Mouse (Mus musculus) neutrophil, adult 5-6 weeks (primary cell): ENCODE data around the gene Gm20518. TPM values are rescaled to one million over a fixed set of nuclear protein-coding genes. Genes with fewer than 3 reads are reported as not detected.

Source experiments
- ATAC-seq: fragments of 151-379, 151-347 bp; 2 replicates; pipeline ENCODE4 v1.8.0; 2017; ENCODE audit warnings: mild to moderate bottlenecking, moderate TSS enrichment; ENCODE audit not compliant: insufficient number of reproducible peaks, poor library complexity, low FRiP score, severe bottlenecking; ENCODE audit errors: extremely low read depth
- total RNA-seq: library from RNA; stranded (forward); fragments of 200-1000 nt; gene quantifications from 2 replicates; pipeline ENCODE4 v1.2.3, GENCODE M21; 2017

Gm20518 gene
- 2.8 and 3.9 TPM in 2 replicates for total RNA-seq

DNA sequence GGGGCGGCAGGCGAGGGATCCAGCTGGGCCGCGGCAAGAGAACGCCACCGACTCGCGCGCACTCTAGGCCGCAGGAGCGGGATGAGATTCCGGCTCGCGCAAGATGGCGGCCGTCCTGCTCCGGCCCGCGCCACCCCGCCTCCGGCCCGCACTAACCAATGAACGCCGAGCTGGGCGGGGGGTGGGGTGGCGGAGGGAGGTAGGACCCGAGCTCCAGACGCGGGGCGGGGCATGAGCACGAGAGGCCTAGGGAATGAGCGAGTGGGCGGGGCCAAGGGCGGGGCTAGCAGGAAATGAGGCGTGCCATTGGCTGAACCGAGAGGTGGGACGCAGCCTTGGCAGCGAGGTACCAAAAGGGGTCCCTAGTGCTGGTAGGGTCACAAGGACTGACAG, at the start of gene Gm20518:
TSS of gene Gm20518 (minus strand) at position 105 of the 393 bp plus-strand sequence.
- ATAC-seq: peak; percentile 92

DNA sequence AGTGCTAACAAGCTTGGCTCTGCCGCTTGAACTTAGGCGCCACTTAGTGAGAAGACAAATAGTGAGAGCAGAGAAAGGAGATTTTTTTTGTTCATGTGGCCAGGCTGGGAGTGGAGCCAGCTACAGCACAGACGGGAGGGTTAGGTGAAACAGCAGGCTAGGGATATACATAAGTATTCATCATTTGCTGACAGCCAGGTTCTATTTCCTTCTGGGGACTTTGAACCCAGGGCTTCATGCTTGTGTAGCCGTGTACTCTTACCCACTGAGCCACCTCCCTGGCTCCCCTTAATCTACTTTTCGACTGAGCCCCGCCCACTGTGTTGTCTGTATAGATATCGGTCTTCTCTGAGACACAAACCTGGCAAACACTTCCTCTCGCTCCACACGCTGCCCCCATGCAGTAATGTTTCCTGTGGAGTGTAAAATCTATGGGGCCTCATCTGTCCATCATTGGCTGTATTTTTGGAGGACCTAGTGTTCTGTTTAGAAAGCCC, 47.8 kb upstream of the Gm20518 start:
- ATAC-seq: no peak

DNA sequence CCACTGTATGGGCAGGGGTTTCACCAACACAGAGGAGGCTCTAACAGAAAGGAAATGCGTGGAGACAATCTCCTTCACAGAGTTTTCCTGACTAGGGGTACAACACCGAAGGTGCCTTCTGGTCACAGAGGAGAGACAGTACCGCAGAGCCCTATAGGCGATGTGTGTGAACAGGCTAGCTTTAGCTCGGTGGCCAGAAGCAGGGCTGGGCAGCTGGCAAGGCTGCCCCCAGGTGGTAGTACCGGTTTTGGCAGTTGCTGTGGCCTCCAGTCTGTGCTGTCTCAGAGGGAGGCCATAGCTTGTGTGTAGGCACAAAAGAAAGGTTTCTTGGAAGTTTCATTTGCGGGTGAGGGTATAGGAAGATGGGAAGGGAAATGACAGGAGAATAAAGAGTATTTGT, 47.4 kb upstream of the Gm20518 start:
- peak; percentile 88 for ATAC-seq

DNA sequence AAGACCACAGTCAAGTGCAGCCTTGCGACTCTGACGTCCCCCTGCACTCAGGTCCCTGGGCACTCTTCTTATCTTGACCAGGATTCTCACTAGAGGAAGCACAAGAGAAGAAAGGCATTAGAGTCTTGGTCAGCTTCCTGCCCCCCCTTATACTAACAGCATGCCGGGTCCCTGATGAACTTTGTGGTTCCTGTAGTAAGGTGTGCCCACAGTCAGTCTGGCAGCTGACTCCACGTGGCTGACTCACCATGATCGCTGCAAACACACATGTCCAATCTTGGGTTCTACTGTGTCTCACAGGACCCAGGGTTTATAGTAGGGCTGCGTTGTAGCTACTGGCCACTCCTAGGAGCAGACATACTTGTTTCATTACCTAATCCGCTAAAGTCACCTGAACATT, 46.7 kb upstream of the Gm20518 start:
- ATAC-seq: no peak

DNA sequence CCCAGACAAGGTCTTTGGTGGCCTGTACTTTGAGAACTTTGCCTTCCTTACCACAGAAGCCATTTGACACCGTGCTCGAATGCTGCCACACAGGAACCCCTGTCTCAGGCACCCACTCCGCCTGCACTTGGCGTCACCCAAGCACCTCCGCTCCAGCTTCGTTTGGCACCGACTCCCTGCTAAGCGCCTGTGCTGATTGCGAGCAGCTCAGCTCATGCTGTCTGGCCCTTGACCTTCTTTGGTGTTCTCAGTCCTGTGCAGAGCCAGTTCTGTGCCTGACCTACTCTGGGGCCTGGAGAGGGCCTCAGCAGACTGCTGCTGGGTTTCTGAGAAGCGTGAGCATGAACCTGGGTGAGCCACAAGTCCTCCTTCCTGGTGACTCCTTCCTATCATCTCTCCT, 45.3 kb upstream of the Gm20518 start:
- no peak for ATAC-seq

DNA sequence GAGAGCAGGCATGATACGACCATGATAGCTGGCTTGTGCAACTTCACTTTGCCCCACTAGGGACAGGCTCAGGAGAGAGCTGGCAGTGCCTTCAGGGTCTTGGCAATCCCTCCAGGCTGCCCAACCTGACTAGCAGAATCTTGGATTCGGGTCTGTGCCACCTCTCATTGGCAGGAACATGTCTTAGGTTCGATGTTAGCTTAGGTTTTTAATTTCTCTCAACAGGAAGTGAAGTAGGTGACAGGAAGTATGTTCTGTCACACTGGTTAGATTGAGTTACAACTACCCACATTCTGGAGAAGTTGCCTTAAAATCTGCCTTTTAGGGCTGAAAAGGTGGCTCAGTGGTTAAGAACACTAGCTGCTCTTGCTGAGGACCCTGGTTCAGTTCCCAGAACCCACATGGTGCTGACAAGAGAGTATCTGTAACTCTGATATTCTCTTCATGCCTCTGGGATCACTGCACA, 43.0 kb upstream of the Gm20518 start:
- ATAC-seq: no peak

DNA sequence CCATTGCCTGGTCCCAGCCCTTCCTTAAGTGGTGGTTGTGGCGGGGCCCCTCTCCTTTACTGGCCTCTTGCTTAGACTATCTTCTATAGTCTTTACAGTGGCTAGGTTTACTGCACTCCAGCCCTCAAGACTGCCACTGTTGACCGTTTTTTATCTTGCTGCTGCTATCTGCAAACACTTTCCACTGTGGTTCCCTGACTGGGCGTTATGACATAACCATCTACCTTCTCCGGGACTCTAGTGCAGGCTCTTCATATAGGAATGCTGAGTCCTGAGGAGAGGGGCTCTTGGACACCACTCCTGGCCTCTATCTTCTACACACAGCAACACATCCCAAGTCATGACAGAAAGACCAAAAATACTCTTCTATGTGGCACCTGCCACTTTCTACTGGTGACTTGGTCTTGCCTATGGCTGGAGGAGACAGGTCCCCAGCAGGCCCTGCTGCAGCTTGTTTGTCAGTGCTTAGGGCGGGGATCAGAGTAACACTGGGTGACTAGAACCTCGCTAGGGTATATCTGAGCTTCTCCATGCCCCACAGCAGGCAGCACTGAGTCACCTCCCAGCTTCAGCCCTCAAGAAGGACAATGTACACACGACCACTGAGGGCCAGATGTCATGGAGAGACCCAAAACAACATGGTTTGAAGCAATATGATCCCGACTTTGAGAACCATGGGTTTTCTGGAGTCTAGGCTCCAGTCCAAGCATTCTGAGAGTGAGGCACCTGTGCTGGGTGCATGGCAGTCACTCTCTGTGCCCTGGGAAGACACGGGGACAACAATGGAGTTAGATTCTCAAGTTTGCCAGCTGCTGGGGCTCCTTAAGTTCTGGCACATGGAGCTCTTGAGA, 42.3 kb upstream of the Gm20518 start:
- no peak for ATAC-seq

DNA sequence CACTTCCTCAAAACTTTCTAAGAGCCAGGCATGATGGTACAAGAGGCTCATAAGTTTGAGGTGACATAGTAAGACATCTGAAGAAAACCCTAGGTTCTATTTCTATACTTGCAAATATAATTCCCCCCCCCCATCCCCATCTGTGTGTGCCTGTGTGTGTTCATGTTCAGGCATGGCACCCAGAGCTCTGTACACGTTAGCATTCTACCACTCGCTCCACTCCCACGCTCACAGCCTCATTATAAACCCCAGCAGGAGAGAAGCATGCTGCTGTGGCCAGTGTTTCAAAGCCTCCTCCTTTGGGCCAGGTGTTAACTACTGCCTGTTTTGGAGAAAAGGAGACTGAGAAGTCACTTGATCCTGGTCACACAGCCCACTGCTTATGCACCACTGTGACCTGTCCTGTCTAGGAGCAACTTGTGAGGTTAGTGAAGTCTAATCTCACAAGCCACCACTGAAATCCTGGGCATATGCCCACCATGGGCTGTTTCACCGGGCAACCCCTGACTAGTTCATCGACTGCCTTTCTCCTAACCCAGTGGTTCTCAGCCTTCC, 40.5 kb upstream of the Gm20518 start:
- no peak for ATAC-seq

DNA sequence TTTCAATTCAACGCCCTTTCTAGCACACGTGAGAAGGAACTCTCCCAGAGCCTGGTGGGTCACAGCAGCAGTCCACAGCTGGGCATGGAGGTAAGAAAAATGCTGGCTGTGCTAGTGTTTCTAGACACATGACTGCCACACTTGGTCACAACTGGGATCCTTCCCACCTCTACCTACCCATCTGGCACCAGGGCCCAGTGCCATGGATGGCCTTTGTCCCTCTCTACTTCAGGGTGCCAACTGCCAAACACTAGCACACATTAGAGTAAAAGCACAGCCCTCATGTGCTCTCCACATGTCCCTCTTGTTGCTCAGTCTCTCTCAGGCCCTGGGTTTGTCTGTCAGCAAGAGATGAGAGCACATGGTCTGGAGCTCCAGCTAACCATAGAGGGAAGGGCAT, 38.2 kb upstream of the Gm20518 start:
- no peak for ATAC-seq

DNA sequence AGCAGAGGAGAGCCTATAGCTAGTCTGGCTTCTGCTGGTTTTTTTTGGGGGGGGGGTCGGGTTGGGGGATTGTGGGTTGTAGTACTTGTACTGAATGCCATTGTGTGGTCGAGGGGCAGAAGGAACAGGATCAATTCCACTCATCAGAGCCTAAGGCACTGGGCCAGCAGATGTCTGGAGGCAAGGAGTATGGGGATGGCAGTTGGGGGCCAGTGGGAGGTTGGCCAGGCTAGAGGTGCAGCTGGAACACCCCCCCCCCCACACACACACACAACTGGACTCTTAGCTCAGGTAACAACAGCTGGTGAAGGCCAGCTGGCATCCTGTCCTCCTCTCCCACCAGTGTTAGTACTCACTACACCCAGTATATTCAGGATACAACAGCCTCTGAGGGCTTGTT, 37.7 kb upstream of the Gm20518 start:
- no peak for ATAC-seq

DNA sequence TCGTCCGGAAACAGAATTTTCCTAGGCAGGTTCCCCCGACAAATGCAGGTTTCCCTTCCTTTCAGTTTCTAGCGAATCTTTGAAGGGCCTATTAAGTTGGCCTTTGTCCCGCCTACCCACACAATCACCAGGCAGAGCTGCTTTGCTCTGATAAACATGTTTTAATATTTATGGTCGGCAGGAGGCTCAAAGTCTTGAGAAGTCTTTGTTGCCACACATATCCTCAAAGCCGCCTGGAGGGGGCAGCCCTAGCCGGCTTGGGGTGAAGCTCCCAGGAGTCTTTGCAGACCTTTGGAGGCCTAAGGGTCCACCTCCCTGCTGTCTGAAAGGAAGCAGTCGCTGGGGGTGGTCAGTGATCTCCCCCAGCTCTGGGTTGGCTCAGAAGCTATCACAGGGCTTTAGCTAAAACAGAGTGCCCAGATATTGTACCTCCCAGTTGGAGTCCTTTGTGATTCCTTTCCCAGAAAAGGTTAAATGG, 37.2 kb upstream of the Gm20518 start:
- peak; percentile 83 for ATAC-seq

DNA sequence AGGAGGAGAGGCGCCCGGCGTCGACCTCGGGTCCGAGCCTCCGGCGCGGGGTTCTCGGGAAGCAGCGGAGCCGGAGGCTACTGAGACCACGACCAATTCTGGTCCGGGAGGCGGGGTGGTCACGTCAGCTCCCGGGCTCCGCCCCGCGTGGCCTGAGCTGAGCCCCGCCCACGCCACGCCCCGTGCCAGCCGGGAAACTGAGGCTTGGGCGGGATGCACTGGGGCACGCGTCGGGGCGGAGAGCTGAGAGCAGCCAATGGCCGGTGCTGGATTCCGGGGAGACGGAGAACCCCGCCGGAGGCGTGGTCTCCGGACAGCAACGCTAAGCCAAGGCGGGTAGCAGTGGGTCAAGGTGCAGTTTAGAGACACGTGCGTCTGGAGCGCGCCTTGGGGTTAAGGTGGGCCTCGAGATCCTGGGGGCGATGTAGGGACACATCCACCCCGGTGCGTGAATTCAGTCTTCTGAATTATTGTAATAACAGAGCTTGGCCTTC, 36.7 kb upstream of the Gm20518 start, which contains the start of gene Slc25a1:
TSS of gene Slc25a1 (minus strand) at position 133 of the 494 bp plus-strand sequence.
- no peak for ATAC-seq

DNA sequence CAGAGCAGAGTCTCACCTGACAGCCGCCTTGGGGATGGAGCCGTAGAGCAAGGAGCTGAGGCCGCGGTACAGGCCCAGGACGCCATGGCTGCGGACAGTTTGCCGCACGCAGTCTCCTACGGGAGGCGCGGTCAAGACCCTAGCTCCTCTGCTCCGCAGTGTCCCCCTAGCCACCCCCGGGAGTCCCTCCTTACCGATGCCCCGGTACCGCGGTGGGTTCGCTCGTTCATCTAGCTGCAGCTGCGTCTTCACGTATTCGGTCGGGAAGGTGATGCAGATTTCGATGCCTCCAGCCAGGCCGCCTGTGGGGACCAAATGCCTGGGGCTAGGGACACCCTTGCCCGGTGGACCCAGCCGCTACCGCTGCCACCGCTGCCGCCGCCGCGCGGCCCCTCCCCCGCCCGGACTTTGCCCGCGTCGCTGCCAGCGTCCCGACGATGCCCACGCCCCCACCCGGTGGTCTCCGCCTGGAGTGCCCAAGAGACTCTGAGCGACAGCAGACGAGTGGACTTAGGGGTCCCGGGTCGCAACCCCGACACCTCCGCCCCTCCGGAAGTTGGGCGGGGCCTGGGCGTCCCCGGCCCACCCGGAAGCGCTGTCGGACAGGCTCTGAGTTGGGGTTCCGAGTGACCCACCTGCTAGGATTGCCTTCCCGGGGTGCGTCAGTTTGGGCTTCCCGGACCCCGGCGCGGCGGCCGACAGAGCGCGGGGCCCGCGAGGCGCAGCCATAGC, 36.0 kb upstream of the Gm20518 start:
- ATAC-seq: no peak

DNA sequence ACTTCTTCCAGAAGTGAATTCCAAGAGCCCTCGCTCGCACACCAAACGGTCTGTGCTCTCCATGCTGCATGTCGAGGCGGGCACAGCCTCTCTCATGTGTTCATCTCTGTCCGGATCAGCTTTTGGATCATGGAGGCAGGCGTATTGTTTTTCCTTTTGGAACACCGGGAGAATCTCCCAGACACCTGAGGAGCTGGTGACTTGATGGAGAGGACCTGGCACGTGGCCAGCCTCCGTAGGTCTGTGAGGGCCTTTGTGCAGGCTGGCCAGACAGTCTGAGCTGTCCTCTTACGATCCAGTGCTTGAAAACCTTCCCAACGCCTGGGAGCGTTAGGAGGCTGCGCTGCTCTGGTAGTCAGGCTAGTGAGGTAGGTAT, 30.7 kb upstream of the Gm20518 start:
- no peak for ATAC-seq

DNA sequence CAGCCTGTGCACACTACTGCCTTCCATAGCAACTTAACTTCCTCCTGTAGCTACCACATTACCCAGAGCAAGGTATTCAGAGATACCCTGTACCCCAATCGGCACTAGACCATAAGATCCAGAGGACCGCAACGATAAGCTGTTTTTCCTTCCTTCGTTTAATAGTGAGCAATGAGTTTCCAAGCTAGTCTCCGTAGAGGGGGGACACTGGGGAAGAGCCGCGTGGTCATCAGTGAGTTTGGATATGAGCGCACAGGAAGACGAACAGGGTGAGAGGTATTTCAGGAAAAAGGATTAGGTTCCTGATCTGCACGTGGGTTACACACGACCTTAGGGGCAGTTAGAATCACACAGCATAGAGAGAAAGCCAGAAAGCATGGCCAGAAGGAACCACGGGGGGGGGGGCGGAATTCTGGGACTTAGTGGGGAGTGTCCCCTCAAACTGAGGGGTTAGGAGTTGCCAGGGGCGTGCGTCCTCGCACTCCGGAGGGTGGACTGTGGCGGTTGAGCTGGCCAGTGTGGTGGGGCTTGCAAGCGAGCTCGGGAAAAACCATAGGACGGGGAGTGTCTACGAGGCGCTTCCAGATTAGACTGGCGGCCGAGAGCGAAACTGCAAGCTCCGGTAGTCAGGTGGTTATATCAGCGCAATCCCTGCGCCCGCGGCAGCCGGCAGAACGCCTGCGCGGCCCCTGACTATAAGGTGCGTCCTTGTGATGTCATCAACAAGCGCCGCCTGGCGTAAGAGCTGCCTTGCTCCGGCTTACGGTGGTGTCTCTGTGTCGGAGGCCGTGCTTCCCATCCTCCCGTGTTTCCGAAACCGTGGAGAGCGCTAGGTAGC, 30.1 kb upstream of the Gm20518 start:
- ATAC-seq: peak; percentile 92

DNA sequence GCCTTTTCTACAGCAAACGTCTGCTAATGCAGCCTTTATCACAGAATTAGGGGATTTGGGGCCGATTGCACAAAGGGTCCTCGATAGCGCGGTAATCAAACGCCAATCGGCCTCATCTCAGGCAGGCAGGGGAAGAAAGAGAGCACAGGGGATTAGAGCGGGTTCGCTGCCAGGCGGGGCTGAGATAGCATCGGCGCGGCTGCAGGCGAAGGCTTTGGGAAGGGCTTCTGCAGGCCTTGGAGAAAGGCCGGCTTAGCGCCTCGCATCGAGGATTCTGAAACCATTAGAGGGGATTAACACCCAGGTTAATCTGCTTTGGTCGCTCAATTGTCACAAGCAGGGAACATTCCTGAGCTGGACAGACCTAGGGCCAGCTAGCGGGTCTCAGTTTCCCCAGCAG, 29.1 kb upstream of the Gm20518 start:
- ATAC-seq: no peak

DNA sequence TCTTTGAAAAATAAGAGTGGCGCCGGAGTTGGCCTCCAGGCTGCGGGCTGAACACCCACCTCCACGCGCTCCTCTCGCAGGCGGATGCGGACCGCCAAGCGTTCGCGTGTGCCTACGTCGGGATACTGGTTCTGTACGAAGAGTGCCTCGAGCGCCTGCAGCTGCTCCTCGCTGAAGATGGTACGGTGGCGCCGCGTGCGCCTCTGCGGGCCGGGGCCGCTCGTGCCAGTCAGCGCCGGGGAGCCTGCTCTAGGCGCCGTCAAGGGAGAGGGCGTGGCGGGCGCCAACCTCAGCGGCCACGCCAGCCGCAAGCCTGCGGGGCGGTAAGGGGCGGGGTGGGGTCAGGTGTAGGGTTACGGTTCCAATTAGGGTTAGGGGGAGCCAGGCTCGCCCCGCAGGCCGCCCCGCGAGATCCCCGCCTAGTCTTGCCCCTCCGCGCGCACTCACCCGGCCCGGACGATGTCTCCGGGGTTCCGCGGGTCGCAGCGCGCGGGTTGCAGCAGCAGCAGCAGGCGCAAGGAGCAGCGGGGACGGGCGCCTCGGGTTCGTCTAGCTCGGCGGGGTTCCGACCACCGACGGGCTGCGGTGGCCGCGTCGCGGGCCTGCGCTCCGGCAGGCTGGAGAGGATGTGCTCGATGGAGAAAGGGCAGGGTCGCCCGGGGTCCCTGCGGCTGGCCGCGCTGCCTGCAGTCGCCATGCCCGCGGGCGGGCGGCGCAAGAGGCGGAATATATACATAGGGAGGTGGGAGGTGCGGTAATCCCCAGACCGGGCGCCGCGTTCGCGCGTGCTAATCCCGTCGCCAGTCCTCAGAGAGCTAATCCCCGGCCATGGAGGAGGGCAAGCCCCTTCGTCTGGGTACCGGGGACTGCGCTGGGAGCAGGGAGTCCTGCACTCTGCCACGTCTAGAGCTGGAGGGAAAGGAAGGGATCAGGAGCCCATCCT, 23.1 kb upstream of the Gm20518 start, which contains the start of gene Gsc2:
TSS of gene Gsc2 (minus strand) at position 753 of the 943 bp plus-strand sequence.
- ATAC-seq: no peak
